Mouse (Mus musculus): ENCODE measurements around the gene Sis. TPM values are rescaled to one million over a fixed set of nuclear protein-coding genes. Genes with fewer than 3 reads are reported as not detected.

Sis gene
- total RNA-seq (2014; rRNA removed; ENCODE audit: low replicate concordance): not detected in 2 replicates
- not detected in 2 replicates for polyA plus RNA-seq (2015; fragmentation: Nextera tagmentation; extraction: Ambion mirVana)

DNA sequence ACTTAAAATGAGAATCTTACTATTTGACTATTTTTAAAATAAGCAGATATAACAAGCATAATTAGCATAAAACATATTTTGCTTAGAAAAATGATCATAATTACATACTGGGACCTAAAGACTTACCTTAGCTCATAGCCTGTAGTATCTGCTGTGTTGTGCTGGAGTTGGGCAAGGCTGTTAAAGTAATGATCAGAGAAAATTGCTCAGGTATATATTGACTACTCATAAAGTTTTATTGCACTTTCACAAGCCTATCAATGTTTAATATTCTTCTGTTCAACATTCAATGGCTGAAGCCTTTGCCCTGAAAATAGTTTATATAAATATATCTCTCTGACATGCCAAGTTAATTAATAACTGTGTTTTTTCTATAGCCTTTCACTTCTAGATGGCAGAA, at the start of gene Sis:
TSS of gene Sis (minus strand) at position 189 of the 400 bp plus-strand sequence.
- no peaks in the 10 kb centered on the region for H3K27me3 ChIP-seq (ENCODE audit: control insufficient read depth, insufficient read depth, low read length)
- no peak within 1 kb of the TSS for H3K9ac ChIP-seq (replicated peaks; ENCODE audit: low read depth, low read length)
- H3K27ac ChIP-seq (ENCODE audit: low read depth): no peak within 1 kb of the TSS
- no peaks in the 10 kb centered on the region for H3K36me3 ChIP-seq (replicated peaks; ENCODE audit: control insufficient read depth, insufficient read depth, low read length)
- TF ChIP-seq CTCF (IDR thresholded peaks at IDR 0.05; ENCODE audit: low read depth) (no peak), EP300 (IDR thresholded peaks at IDR 0.05; ENCODE audit: low read depth) (no peak)
- H3K9me3 ChIP-seq (replicated peaks; ENCODE audit: control insufficient read depth, low read length): no peaks in the 10 kb centered on the region
- ATAC-seq (ENCODE audit: insufficient read depth, low read depth) (no peak), DNase-seq (ENCODE audit: low spot score) (no peak)
- no peaks in the 10 kb centered on the region for H3K4me1 ChIP-seq (ENCODE audit: control insufficient read depth, insufficient read depth)
- H3K4me3 ChIP-seq (ENCODE audit: low read depth, low read length): no peak within 1 kb of the TSS
- H3K4me2 ChIP-seq (ENCODE audit: low read depth, low read length): no peak within 1 kb of the TSS

DNA sequence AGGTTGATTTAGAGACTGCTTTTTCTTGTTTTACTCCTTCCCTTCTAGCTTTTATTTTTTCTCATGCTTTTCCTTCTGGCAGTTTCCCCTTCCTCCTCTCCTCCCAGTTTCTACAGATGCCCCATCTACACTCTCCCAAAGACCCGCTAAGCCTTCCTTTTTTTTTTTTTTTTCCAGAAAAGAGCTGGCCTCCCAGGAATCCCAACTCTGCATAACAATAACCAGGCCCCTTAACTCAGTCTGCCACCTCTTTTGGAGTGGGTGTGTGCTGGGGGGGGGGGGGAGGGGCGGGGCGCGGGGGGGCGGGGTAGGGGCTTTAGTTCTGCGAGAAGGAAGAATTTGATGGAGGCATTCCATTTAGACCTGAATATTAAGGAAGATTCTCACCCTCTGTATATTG, 38.4 kb upstream of the Sis start:
- Histone ChIP-seq H3K9ac (replicated peaks; ENCODE audit: low read depth, low read length) (no peak overlapping the region), H3K36me3 (replicated peaks; ENCODE audit: control insufficient read depth, insufficient read depth, low read length) (no peaks in the 10 kb centered on the region), H3K4me3 (ENCODE audit: low read depth, low read length) (no peak overlapping the region), H3K9me3 (replicated peaks; ENCODE audit: control insufficient read depth, low read length) (no peaks in the 10 kb centered on the region), H3K27ac (ENCODE audit: low read depth) (no peak overlapping the region), H3K4me2 (ENCODE audit: low read depth, low read length) (no peak overlapping the region), H3K27me3 (ENCODE audit: control insufficient read depth, insufficient read depth, low read length) (no peaks in the 10 kb centered on the region), H3K4me1 (ENCODE audit: control insufficient read depth, insufficient read depth) (no peaks in the 10 kb centered on the region)
- ATAC-seq (ENCODE audit: insufficient read depth, low read depth) (no peak), DNase-seq (ENCODE audit: low spot score) (no peak)
- WGBS: 8% methylated on average over 6 of the region's 6 CpGs
- TF ChIP-seq EP300 (IDR thresholded peaks at IDR 0.05; ENCODE audit: low read depth) (no peak), CTCF (IDR thresholded peaks at IDR 0.05; ENCODE audit: low read depth) (no peak)

DNA sequence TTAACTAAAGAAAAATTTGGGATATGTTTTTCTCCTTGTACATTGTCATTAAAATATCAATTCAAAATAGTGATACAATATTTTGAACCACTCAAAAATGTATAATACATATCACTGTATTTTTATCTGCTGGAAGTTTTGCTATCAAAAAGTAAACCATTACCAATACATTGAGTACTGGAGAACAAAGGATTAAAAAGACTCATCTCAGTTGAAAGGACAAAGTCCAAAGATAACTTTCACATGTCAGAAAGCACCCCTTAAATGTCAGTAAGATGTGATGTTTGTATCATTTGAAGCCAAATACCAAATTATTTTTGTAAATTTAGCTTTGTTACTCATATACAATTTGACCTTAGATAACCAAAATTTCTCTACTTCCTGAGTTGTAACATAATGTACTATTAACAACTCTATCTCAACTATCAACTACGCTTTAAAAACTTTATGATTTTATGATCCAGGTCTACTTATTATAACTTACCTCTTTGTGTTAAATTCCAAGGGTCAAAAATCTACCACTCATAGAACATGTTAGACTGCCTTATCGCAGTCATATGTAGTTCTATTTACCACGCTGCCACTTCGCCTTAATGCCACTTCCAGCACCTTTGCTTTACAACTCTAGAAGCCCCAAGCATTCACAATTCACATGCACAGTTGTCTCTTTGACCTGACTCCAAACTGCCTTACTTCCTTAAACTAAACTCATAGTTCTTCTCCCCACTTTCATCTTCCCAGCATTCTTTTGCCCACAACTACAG, 35.5 kb upstream of the Sis start:
- no peaks in the 10 kb centered on the region for H3K4me1 ChIP-seq (ENCODE audit: control insufficient read depth, insufficient read depth)
- WGBS: 84% methylated on average over 4 of the region's 4 CpGs
- H3K4me2 ChIP-seq (ENCODE audit: low read depth, low read length): no peak overlapping the region
- H3K27ac ChIP-seq (ENCODE audit: low read depth): no peak overlapping the region
- H3K9ac ChIP-seq (replicated peaks; ENCODE audit: low read depth, low read length): no peak overlapping the region
- no peak for TF ChIP-seq EP300 (IDR thresholded peaks at IDR 0.05; ENCODE audit: low read depth)
- TF ChIP-seq CTCF (IDR thresholded peaks at IDR 0.05; ENCODE audit: low read depth): no peak
- H3K36me3 ChIP-seq (replicated peaks; ENCODE audit: control insufficient read depth, insufficient read depth, low read length): no peaks in the 10 kb centered on the region
- no peak overlapping the region for H3K4me3 ChIP-seq (ENCODE audit: low read depth, low read length)
- H3K27me3 ChIP-seq (ENCODE audit: control insufficient read depth, insufficient read depth, low read length): no peaks in the 10 kb centered on the region
- H3K9me3 ChIP-seq (replicated peaks; ENCODE audit: control insufficient read depth, low read length): no peaks in the 10 kb centered on the region
- ATAC-seq (ENCODE audit: insufficient read depth, low read depth) (no peak), DNase-seq (ENCODE audit: low spot score) (no peak)

- DNase-seq (ENCODE audit: low spot score): no peak
- no peak for ATAC-seq (ENCODE audit: insufficient read depth, low read depth)
- no peaks in the 10 kb centered on the region for H3K4me1 ChIP-seq (ENCODE audit: control insufficient read depth, insufficient read depth)
Measured at GRCm38 (mm10) chr3:72997517-72997916, 29.9 kb upstream of the Sis start.

GRCm38 (mm10) chr3:72990992-72991391, 23.3 kb upstream of the Sis start:
- no peak overlapping the region for H3K9ac ChIP-seq (replicated peaks; ENCODE audit: low read depth, low read length)
- H3K9me3 ChIP-seq (replicated peaks; ENCODE audit: control insufficient read depth, low read length): no peaks in the 10 kb centered on the region
- 49% methylated on average over 2 of the region's 2 CpGs for WGBS
- H3K27ac ChIP-seq (ENCODE audit: low read depth): no peak overlapping the region
- no peaks in the 10 kb centered on the region for H3K27me3 ChIP-seq (ENCODE audit: control insufficient read depth, insufficient read depth, low read length)
- ATAC-seq (ENCODE audit: insufficient read depth, low read depth) (no peak), DNase-seq (ENCODE audit: low spot score) (no peak)
- TF ChIP-seq CTCF (IDR thresholded peaks at IDR 0.05; ENCODE audit: low read depth) (no peak), EP300 (IDR thresholded peaks at IDR 0.05; ENCODE audit: low read depth) (no peak)
- no peak overlapping the region for H3K4me3 ChIP-seq (ENCODE audit: low read depth, low read length)
- H3K36me3 ChIP-seq (replicated peaks; ENCODE audit: control insufficient read depth, insufficient read depth, low read length): no peaks in the 10 kb centered on the region
- H3K4me1 ChIP-seq (ENCODE audit: control insufficient read depth, insufficient read depth): no peaks in the 10 kb centered on the region
- no peak overlapping the region for H3K4me2 ChIP-seq (ENCODE audit: low read depth, low read length)

More at GRCm38 (mm10) chr3:72997517-72997916, 29.9 kb upstream of the Sis start:
- Histone ChIP-seq H3K4me3 (ENCODE audit: low read depth, low read length) (no peak overlapping the region), H3K9ac (replicated peaks; ENCODE audit: low read depth, low read length) (no peak overlapping the region), H3K9me3 (replicated peaks; ENCODE audit: control insufficient read depth, low read length) (no peaks in the 10 kb centered on the region), H3K27ac (ENCODE audit: low read depth) (no peak overlapping the region), H3K36me3 (replicated peaks; ENCODE audit: control insufficient read depth, insufficient read depth, low read length) (no peaks in the 10 kb centered on the region), H3K27me3 (ENCODE audit: control insufficient read depth, insufficient read depth, low read length) (no peaks in the 10 kb centered on the region), H3K4me2 (ENCODE audit: low read depth, low read length) (no peak overlapping the region)
- TF ChIP-seq CTCF (IDR thresholded peaks at IDR 0.05; ENCODE audit: low read depth) (no peak), EP300 (IDR thresholded peaks at IDR 0.05; ENCODE audit: low read depth) (no peak)
- 59% methylated on average over 4 of the region's 4 CpGs for WGBS

GRCm38 (mm10) chr3:72976602-72977001, 8.9 kb upstream of the Sis start:
- Histone ChIP-seq H3K9me3 (replicated peaks; ENCODE audit: control insufficient read depth, low read length) (no peaks in the 10 kb centered on the region), H3K27me3 (ENCODE audit: control insufficient read depth, insufficient read depth, low read length) (no peaks in the 10 kb centered on the region), H3K4me2 (ENCODE audit: low read depth, low read length) (no peak overlapping the region), H3K4me3 (ENCODE audit: low read depth, low read length) (no peak overlapping the region), H3K27ac (ENCODE audit: low read depth) (no peak overlapping the region), H3K4me1 (ENCODE audit: control insufficient read depth, insufficient read depth) (no peaks in the 10 kb centered on the region), H3K36me3 (replicated peaks; ENCODE audit: control insufficient read depth, insufficient read depth, low read length) (no peaks in the 10 kb centered on the region), H3K9ac (replicated peaks; ENCODE audit: low read depth, low read length) (no peak overlapping the region)
- TF ChIP-seq EP300 (IDR thresholded peaks at IDR 0.05; ENCODE audit: low read depth) (no peak), CTCF (IDR thresholded peaks at IDR 0.05; ENCODE audit: low read depth) (no peak)
- no peak for ATAC-seq (ENCODE audit: insufficient read depth, low read depth)
- 46% methylated on average over 3 of the region's 3 CpGs for WGBS
- DNase-seq (ENCODE audit: low spot score): no peak
